Mouse (Mus musculus): ENCODE measurements around the gene Pqlc2.

GRCm38 (mm10) chr4:139266500-139266865, 44.0 kb downstream of the Pqlc2 start:
- TF ChIP-seq CTCF (IDR thresholded peaks at IDR 0.05; ENCODE audit: borderline replicate concordance, control insufficient read depth, extremely low read depth, insufficient read depth, low read length, poor library complexity) (no peak), POLR2A (IDR thresholded peaks at IDR 0.05; ENCODE audit: control insufficient read depth, extremely low read depth, insufficient read depth, low read length, poor library complexity) (no peak)
